Mouse (Mus musculus) forebrain, embryonic 13.5 days (tissue): Measurements from ENCODE around the gene Pnpla2. TPM values are rescaled to one million over a fixed set of nuclear protein-coding genes. Genes with fewer than 3 reads are reported as not detected.

Experiments
- ATAC-seq: fragments of 200-750 bp; cut with Nextera tagmentation; 2 replicates; pipeline ENCODE4 v1.8.0; 2017
- H3K27ac ChIP-seq: fragments of 300-500 bp; sonication (generic); 2 replicates; pipeline ENCODE4 v1.5.1; 2015; ENCODE audit warnings: inconsistent platforms, mild to moderate bottlenecking, moderate library complexity
- H3K27me3 ChIP-seq: fragments of 300-500 bp; sonication (generic); 2 replicates; pipeline ENCODE4 v1.6.1; 2015; ENCODE audit warnings: mild to moderate bottlenecking, inconsistent platforms
- H3K36me3 ChIP-seq: fragments of 300-500 bp; sonication (generic); 2 replicates; pipeline ENCODE4 v1.6.1; 2015; ENCODE audit warnings: mild to moderate bottlenecking, inconsistent platforms; ENCODE audit not compliant: poor library complexity, severe bottlenecking
- H3K4me1 ChIP-seq: fragments of 300-500 bp; sonication (generic); 2 replicates; pipeline ENCODE4 v1.6.1; 2015; ENCODE audit warnings: inconsistent platforms
- H3K4me2 ChIP-seq: fragments of 300-500 bp; sonication (generic); 2 replicates; pipeline ENCODE4 v1.6.1; 2015; ENCODE audit warnings: inconsistent platforms, mild to moderate bottlenecking, moderate library complexity
- H3K4me3 ChIP-seq: fragments of 300-500 bp; sonication (generic); 2 replicates; pipeline ENCODE4 v1.5.1; 2015; ENCODE audit warnings: mild to moderate bottlenecking, inconsistent platforms
- H3K9ac ChIP-seq: fragments of 300-500 bp; sonication (generic); 2 replicates; pipeline ENCODE4 v1.6.1; 2015; ENCODE audit warnings: mild to moderate bottlenecking, inconsistent platforms
- H3K9me3 ChIP-seq: fragments of 300-500 bp; sonication (generic); replicated peaks from 2 replicates; pipeline ENCODE4 v1.6.1; 2016; ENCODE audit warnings: inconsistent platforms
- WGBS: fragments of 180-500 bp; shearing (Covaris S2); methylation state at CpG from one replicate; pipeline ENCODE4 v1.1.7; 2015; 5-methylcytosine and 5-hydroxymethylcytosine counted together
- polyA plus RNA-seq: library from polyadenylated mRNA; unstranded; fragments of >200 nt; fragmentation: Nextera tagmentation; extraction: Ambion mirVana; gene quantifications from 2 replicates; pipeline ENCODE4 v1.2.1, GENCODE M21; 2015

The Pnpla2 gene
- polyA plus RNA-seq, 1 experiment from 2014 or later: 19.5 TPM

DNA sequence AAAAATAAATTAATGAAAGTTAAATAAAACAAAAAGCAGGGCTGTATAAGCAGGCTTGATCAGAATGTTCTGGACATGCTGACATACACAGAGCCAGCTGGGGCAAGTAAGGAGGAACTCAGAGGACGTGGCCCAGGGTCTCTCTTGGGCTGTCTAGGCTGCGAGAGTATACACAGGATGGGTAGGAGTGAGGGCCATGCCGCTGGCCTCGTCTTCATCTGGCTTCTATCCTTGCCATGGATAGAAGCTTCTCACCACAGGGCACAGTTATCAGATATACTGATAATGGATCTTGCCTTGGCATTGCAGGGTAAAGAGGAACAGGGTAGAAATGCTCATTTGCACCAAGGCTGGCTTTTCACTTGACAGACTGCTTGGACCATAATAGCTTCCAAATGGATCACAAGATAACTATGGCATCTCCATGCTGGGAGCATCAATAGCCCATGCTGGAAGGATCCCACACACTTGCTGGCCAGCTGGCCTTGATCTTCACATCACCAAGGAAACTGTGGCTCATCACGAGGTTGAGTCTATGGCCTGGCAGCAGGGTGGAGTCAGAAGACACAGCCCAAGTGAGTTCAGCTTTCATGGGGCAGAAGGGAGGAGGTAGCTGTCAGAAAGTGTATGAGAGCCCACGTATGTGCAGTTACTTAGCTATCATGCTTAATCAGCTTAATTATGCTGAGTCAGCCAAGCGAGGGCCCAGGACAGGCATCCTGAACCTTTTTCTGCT lies 47.0 kb downstream of the Pnpla2 start:
- H3K9ac ChIP-seq: no peak overlapping the region
- H3K4me3 ChIP-seq: no peak overlapping the region; the same call in 1 of the 2 replicates
- no peak for ATAC-seq
- no peaks in the 10 kb centered on the region for H3K9me3 ChIP-seq
- H3K4me1 ChIP-seq: no peaks in the 10 kb centered on the region
- H3K36me3 ChIP-seq: peaks cover 30% of the 10 kb centered on the region
- no peak overlapping the region for H3K4me2 ChIP-seq
- no peaks in the 10 kb centered on the region for H3K27me3 ChIP-seq
- WGBS: 88% methylated on average over 7 of the region's 7 CpGs
- no peak overlapping the region for H3K27ac ChIP-seq

DNA sequence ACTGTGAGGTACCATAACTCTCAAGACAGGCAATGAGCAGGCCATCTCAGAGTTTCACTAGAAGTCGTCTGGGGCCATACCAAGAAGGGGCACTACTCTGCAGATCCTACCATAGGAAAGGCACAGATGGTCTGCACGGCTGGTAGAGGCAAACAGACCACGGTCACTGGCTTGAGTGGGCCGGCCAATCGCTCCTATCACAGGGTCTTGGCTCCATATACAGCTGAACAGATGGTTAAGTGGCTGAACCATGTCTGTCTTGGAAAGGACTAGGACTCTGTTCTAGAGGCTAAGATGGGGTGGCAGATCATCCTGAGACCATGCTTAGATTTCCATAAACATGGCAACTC lies 47.5 kb downstream of the Pnpla2 start:
- H3K4me2 ChIP-seq: no peak overlapping the region
- H3K9me3 ChIP-seq: no peaks in the 10 kb centered on the region
- no peaks in the 10 kb centered on the region for H3K4me1 ChIP-seq
- H3K9ac ChIP-seq: no peak overlapping the region
- no peak overlapping the region for H3K27ac ChIP-seq
- peaks cover 33% of the 10 kb centered on the region for H3K36me3 ChIP-seq
- no peaks in the 10 kb centered on the region for H3K27me3 ChIP-seq
- WGBS: 96% methylated on average over 5 of the region's 5 CpGs
- no peak overlapping the region for H3K4me3 ChIP-seq
- no peak for ATAC-seq

DNA sequence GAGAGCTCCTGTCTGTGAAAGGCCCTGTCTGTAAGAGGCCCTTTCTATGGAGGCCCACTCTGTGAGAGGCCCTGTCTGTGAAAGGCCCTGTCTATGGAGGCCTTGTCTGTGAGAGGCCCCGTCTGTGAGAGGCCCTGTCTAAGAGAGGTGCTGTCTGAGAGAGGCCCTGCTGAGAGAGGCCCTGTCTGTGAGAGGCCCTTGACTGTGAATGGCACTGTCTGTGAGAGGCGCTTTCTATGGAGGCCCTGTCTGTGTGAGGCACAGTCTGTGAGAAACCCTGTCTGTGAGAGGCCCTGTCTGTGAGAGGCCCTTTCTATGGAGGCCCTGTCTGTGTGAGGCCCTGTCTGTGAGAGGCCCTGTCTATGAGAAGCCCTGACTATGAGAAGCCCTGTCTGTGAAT lies 51.3 kb downstream of the Pnpla2 start:
- H3K27ac ChIP-seq: no peak overlapping the region; the same call in 1 of the 2 replicates
- H3K36me3 ChIP-seq: peaks cover 37% of the 10 kb centered on the region
- no peaks in the 10 kb centered on the region for H3K27me3 ChIP-seq
- no peak overlapping the region for H3K4me3 ChIP-seq
- ATAC-seq: no peak
- 59% methylated on average over 2 of the region's 2 CpGs for WGBS
- no peak overlapping the region for H3K4me2 ChIP-seq
- H3K9me3 ChIP-seq: no peaks in the 10 kb centered on the region
- H3K9ac ChIP-seq: no peak overlapping the region
- no peaks in the 10 kb centered on the region for H3K4me1 ChIP-seq

DNA sequence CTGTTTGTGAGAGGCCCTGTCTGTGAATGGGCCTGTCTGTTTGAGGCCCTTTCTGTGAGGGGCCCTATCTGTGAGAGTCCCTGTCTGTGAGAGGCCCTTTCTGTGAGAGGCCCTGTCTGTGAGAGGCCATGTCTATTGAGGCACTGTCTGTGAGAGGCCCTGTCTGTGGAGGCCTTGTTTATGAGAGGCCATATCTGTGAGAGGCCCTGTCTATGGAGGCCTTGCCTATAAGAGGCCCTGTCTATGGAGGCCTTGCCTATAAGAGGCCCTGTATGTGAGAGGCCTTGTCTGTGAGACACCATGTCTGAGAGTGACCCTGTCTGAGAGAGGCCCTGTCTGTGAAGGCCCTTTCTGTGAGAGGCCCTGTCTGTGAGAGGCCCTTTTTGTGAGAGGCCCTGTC lies 53.2 kb downstream of the Pnpla2 start:
- Histone ChIP-seq H3K9ac (peak overlapping the region; percentile 0; the same call in 1 of the 2 replicates), H3K4me3 (no peak overlapping the region), H3K27ac (peak overlapping the region; percentile 0), H3K9me3 (no peaks in the 10 kb centered on the region), H3K27me3 (no peaks in the 10 kb centered on the region), H3K36me3 (peaks cover 31% of the 10 kb centered on the region; the same call in 1 of the 2 replicates), H3K4me1 (no peaks in the 10 kb centered on the region), H3K4me2 (no peak overlapping the region)
- no peak for ATAC-seq

DNA sequence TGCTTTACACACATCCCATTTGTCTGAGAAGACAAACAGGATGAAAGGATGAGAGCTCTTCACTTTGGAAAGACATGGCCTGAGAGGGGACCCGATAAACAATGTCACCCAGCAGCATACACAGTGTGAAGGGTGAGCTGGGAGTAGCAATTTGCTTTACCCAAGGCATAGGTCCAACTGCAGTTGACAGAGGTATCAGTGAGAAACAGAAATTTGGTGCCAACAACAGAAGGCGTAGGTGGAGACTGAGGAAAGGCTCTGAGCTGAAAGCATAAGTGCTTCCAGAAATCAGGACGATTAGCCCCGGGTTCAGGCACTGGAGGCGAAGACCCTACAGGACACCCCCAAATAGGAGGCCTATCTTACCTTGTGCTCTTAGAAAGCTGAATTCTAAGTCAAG lies 55.2 kb downstream of the Pnpla2 start:
- Histone ChIP-seq H3K4me2 (no peak overlapping the region), H3K9ac (no peak overlapping the region), H3K4me3 (no peak overlapping the region), H3K9me3 (no peaks in the 10 kb centered on the region), H3K4me1 (no peaks in the 10 kb centered on the region), H3K27ac (no peak overlapping the region), H3K36me3 (peaks cover 42% of the 10 kb centered on the region; the same call in 1 of the 2 replicates), H3K27me3 (no peaks in the 10 kb centered on the region)
- ATAC-seq: no peak
- WGBS: 96% methylated on average over 5 of the region's 5 CpGs

Other genes starting within 250 kb of the Pnpla2 start
- 2.1 and 2.3 TPM in 2 replicates for gene Lmntd2, start 241.1 kb upstream of the Pnpla2 start, polyA plus RNA-seq
- gene Rassf7, start 239.3 kb upstream of the Pnpla2 start, polyA plus RNA-seq: 29.4 and 33.8 TPM in 2 replicates
- 82.4 and 91.3 TPM in 2 replicates for gene Phrf1, start 226.4 kb upstream of the Pnpla2 start, polyA plus RNA-seq
- 1.0 and 1.1 TPM in 2 replicates for gene Irf7, start 188.7 kb upstream of the Pnpla2 start, polyA plus RNA-seq
- not detected in 2 replicates for gene Cdhr5, start 178.4 kb upstream of the Pnpla2 start, polyA plus RNA-seq
- gene Sct, start 176.1 kb upstream of the Pnpla2 start, polyA plus RNA-seq: 0.60 and 0.62 TPM in 2 replicates
- 0.55 and 0.70 TPM in 2 replicates for gene Drd4, start 163.2 kb upstream of the Pnpla2 start, polyA plus RNA-seq
- gene Deaf1, start 127.5 kb upstream of the Pnpla2 start, polyA plus RNA-seq: 88.1 and 105 TPM in 2 replicates
- gene Tmem80, start 127.5 kb upstream of the Pnpla2 start, polyA plus RNA-seq: 61.3 and 66.0 TPM in 2 replicates
- 0.43 and 0.64 TPM in 2 replicates for gene Eps8l2, start 116.3 kb upstream of the Pnpla2 start, polyA plus RNA-seq
- 386 and 415 TPM in 2 replicates for gene Taldo1, start 63.0 kb upstream of the Pnpla2 start, polyA plus RNA-seq
- gene Gatd1, start 41.1 kb upstream of the Pnpla2 start, polyA plus RNA-seq: 53.2 and 55.6 TPM in 2 replicates
- 27.3 and 27.5 TPM in 2 replicates for gene Cend1, start 25.7 kb upstream of the Pnpla2 start, polyA plus RNA-seq
- 58.2 and 65.1 TPM in 2 replicates for gene Slc25a22, start 17.3 kb upstream of the Pnpla2 start, polyA plus RNA-seq
- 10.9 and 13.4 TPM in 2 replicates for gene Pidd1, start 11.2 kb upstream of the Pnpla2 start, polyA plus RNA-seq
- 939 and 1,119 TPM in 2 replicates for gene Rplp2, start 7.8 kb upstream of the Pnpla2 start, polyA plus RNA-seq
- 3.2 and 6.0 TPM in 2 replicates for gene Cracr2b, start 5.9 kb downstream of the Pnpla2 start, polyA plus RNA-seq
- 12.0 and 14.3 TPM in 2 replicates for gene Cd151, start 12.2 kb downstream of the Pnpla2 start, polyA plus RNA-seq
- 76.5 and 89.5 TPM in 2 replicates for gene Polr2l, start 19.9 kb downstream of the Pnpla2 start, polyA plus RNA-seq
- gene Tspan4, start 20.0 kb downstream of the Pnpla2 start, polyA plus RNA-seq: 18.0 and 20.0 TPM in 2 replicates
- gene Chid1, start 84.7 kb downstream of the Pnpla2 start, polyA plus RNA-seq: 24.3 and 31.8 TPM in 2 replicates
- 83.2 and 93.1 TPM in 2 replicates for gene Ap2a2, start 107.0 kb downstream of the Pnpla2 start, polyA plus RNA-seq
- 0.10 and 0.25 TPM in 2 replicates for gene Muc6, start 200.1 kb downstream of the Pnpla2 start, polyA plus RNA-seq
- 0.11 and 0.21 TPM in 2 replicates for gene Muc2, start 235.1 kb downstream of the Pnpla2 start, polyA plus RNA-seq